Mouse (Mus musculus) neutrophil, adult 5-6 weeks (primary cell): Measurements from ENCODE around the gene Map7d2. TPM values are rescaled to one million over a fixed set of nuclear protein-coding genes. Genes with fewer than 3 reads are reported as not detected.
"Not testable (repeated sequence)": the region's sequence is repeated elsewhere in the genome, so short reads cannot be mapped to it uniquely, and the experiment has no call there.

ENCODE experiments used
- ATAC-seq: fragments of 151-379, 151-347 bp; 2 replicates; pipeline ENCODE4 v1.8.0; 2017; ENCODE audit warnings: mild to moderate bottlenecking, moderate TSS enrichment; ENCODE audit not compliant: insufficient number of reproducible peaks, poor library complexity, low FRiP score, severe bottlenecking; ENCODE audit errors: extremely low read depth
- total RNA-seq: library from RNA; stranded (forward); fragments of 200-1000 nt; gene quantifications from 2 replicates; pipeline ENCODE4 v1.2.3, GENCODE M21; 2017

Gene Map7d2
- total RNA-seq = not detected in 2 replicates

DNA sequence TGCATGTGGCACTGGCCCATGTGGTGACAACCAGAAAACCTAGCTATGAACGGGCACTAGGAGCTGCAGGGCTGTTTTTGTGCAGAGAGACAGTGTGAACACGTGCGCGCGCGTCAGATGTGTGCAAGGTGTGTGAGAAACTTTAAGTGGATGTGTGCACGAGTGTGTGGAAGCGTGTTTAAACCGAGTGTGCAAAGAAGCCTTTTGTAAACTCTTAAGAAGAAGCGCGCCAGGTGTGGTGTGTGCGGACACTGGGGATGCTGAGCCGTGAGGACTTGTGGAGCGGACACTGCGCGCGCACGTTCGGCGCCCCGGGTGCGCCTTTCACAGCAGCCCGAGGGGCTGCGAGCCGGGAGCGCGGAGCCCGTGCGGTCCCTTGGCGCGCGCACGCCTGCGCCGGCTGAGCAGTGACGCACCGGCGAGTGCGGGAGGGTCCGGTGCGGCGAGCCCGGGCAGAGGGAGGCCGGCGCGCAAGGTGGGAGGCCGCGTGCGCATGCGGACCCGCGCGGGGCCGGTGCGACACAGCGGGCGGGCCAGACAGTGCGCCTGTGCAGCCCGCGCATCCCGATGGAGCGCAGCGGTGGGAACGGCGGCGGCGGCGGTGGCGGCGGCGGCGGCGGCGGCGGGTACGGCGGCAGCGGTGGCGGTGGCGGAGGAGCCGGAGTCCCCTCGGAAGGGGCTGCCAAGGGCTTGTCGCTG lies at the start of gene Map7d2:
Gene Map7d2, plus strand, starts transcription at position 443 of the 699 bp plus-strand sequence.
- no peak for ATAC-seq

DNA sequence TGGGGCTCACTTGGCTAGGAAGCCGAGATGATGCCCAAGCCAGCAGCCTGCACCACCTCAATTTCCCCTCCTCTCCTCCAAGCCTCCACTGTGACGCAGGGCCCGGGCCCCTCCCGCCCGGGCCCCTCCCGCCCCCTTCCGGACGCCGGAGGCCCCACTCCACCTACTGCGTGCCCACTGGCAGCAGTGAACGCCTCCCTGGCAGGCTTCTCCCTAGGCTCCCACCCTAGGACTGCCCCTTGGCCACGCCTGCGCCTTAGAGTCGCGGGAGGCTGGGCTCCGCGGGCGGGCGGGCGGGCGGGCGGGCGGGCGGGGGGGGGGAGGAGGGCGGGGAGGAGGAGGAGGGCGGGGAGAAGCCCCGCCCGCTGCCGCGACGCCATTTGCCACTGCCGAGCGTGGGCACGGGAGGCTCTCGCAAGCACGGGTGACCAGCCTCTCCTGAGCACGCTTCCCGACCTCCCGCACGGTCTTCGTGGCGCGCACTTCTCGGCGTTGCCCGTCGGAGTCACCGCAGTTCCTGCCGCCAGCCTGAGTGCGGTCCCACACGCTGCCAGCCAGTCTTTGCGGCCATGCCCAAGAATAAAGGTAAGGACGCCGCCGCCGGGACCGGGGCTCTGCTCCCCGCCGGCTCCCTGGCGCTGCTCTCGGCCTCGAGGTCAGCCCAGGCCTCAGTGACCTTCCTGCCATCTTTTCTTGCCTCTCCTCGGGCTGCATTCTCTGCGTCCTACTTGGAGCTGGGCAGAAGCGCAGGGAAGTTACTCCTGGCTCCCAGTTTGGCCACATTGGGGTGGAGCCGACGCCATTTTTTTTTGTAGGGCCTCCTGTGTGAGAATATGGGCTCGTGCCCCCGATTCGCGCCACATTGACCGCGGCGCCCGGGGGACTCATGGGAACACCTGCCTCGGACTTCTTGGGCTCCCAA lies 42.3 kb upstream of the Map7d2 start, which contains the start of gene Eif1ax:
Gene Eif1ax, plus strand, starts transcription at position 348 of the 922 bp plus-strand sequence.
- ATAC-seq = peak; percentile 95

GRCm38 (mm10) chrX:159372753-159373144 lies 41.6 kb upstream of the Map7d2 start:
- ATAC-seq = no peak

DNA sequence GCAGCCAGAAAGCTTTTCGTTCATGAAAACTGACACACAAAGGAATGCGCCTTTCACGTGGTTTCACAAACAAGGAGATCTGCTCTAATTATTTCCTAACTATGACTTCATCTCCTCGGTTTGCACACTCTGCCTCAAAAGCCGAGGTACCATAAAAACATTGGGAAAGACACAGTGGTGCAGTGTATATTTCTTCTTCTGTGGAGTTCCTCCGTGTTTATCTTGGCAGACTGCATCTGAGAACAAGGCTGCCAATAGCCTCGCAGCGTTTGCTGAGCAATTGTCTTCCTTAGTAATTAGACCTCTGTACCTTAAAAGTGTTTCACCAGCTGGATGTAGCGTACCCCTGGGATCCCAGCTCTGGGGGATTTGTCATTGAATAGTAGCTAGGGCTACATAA lies 27.3 kb upstream of the Map7d2 start:
- no peak for ATAC-seq

- ATAC-seq = no peak
These were observed 25.4 kb upstream of the Map7d2 start for GRCm38 (mm10) chrX:159388953-159389352.

DNA sequence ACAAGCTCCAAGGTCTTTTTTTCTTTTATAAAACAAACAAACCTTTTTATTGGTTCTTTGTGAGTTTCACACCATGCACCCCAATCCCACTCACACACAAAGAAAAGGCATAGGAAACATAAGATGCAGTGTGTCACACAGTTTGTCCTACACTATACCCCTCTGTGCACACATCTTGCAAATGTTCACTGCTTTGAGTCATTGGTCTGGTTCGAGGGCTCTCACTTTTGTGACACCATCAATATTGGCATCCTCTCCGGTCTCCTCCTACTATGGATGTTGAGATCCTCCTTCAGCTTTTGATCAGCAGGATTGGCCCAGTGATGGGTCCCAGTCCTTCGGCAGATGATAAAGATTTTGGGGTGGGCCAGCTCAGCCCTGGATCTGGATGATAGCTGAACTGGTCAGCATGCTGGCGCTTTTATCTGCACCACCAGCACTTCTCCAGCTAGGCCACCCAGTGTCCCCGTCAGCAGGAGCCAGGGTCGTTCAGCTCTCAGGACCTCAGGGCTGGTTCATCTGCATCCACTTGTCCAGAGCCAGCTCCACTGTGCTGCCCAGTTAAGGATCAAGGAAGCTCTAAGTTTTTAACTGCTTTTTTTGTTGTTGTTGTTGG lies 23.9 kb upstream of the Map7d2 start:
- ATAC-seq = no peak

DNA sequence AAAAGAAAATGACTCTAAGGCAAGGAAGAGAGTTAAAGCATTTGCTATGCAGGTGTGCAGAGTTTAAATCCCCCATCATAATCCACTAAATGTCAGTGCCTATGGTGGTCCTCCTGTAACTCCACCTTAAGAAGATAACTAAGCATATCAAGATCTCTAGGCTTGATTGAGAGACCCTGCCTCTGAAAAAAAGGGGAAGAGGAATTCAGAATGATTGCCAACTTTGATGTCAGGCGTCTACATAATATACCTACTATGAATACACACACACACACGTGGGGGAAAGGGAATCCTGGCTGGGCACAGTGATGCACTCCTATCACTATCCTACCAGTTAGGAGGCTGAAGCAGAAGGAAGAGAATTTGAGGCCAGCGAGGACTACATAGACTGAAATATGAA lies 23.1 kb upstream of the Map7d2 start:
- no peak for ATAC-seq

DNA sequence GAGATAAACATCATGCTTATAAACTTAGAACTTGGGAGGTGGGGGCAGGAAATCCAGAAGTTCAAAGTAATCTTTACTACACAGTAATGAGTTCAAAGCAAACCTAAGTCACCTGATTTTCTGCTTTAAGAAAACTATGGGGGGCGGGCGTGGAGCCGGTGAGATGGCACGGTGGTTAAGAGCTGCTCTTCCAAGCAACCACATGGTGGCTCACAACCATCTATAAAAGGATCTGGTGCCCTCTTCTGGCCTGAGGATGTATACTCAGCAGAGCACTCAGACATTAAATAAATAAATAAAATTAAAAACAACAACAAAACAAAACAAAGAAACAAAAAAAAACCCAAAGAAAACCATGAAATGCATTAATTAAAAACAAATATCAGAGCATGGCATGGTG lies 5.1 kb upstream of the Map7d2 start:
- no peak for ATAC-seq

DNA sequence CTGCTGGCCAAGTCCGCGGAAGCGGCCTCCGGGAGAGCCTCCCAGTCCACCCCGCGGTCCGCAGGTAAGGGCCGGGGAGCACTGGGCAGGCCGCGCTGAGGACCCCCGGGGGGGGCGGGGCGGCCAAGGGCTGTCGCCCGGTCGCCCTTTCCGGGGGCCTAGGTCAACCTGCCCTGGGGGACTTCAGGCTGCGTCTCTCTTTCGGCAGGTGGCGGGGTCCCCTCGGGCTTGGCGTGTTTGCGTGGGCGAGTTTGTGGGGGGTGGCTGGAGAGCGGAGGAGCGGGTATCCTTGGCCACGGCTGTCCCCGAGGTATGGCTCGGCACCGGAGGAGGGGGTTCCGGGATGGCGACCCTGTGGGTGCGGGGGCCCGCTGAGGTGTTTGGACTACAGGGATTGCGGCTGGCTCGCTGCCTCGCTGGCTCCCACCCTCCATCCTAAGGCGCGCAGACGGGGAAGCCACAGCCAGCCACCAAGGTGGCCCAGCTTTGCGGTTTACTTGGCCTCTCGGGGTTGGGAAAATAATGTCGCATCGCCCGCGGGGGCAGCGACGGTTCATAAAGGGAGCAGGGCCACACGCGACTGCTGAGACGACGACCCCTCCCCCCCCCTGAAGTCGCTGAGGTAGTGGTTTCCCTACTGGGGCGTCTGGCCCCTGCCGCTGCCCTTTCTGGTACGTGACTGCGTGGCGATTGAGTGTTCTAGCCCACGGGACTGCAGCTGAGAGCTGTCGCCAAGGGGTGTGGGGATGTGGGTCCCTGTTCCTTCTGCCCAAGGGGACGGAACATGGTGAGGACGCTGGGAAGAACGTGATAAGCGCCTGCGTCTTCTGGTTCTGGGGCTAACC lies 679 bp downstream of the Map7d2 start:
- ATAC-seq = no peak

- not testable (repeated sequence) for ATAC-seq
These were observed 16.1 kb downstream of the Map7d2 start for GRCm38 (mm10) chrX:159430507-159430906.

DNA sequence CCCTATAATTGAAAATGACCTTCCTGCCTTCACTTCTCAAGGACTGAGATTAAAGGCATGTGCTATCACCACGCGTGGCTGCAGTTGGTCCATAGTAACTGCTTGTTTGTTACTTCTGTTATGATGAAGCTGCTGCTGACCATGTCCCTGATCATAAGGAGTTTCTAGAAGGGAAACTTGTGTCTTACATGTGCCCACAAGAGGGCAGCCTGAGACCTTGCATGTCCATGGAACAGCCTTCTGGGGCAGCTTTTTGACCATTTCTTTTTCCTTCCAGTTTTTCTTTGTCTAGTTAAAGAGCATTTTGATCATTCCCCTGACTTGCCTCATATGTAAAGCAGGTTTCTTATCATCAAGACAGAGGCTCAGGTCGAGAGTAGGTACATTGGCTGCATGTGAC lies 27.8 kb downstream of the Map7d2 start:
- no peak for ATAC-seq

- ATAC-seq = no peak
These were observed 32.8 kb downstream of the Map7d2 start for GRCm38 (mm10) chrX:159447133-159447532.

GRCm38 (mm10) chrX:159459006-159459654 lies 44.8 kb downstream of the Map7d2 start:
- no peak for ATAC-seq

- no peak for ATAC-seq
These were observed 60.4 kb downstream of the Map7d2 start for GRCm38 (mm10) chrX:159474799-159475198.

DNA sequence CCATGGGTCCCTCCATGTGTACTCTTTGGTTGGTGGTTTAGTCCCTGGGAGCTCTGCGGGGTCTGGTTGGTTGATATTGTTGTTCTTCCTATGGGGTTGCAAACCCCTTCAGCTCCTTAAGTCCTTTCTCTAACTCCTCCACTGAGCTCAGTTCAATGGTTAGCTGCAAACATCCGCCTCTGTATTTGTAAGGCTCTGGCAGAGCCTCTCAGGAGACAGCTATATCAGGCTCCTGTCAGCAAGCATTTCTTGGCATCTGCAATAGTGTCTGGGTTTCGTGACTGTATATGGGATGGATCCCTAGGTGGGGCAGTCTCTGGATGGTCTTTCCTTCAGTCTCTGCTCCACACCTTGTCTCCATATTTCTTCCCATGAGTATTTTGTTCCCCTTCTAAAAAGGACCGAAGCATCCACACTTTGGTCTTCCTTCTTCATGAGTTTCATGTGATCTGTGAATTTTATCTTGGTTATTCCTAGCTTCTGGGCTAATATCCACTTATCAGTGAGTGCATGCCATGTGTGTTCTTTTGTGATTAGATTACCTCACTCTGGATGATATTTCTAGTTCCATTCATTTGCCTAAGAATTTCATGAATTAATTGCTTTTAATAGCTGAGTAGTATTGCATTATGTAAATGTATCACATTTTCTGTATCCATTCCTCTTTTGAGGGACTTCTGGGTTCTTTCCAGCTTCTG lies 64.0 kb downstream of the Map7d2 start:
- not testable (repeated sequence) for ATAC-seq

DNA sequence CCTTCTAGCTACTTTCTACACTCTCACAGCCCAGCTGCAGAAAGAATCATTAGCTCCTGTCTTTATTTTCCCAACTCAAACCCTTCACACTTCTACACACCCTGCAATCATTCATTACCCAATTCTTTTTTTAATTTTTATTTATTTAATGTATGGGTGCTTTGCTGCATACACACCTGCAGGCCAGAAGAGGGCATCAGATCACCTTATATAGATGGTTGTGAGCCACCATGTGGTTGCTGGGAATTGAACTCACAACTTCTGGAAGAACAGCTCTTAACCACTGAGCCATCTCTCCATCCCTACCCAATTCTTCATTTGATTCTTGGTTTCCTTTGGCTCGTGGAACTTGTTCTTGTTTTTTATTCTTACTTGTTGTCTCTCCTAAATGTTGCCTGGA lies 69.9 kb downstream of the Map7d2 start:
- no peak for ATAC-seq

DNA sequence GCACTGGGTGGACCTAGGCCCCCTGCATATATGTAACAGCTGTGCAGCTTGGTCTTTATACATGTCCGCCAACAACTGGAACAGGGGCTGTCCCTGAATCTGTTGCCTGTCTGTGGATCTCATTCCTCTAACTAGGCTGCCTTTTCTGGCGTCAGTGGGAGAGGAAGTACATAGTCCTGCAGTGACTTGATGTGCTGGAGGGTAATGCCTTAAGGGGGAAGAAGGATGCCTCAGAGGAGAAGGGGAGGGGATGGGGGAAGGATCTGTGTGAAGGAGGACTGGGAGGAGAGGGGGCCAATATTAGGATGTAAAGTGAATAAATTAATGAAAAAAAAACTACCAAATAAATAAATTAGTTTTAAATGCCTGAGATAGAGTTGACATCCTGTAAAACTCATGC lies 88.8 kb downstream of the Map7d2 start:
- no peak for ATAC-seq
